Mouse (Mus musculus) limb, embryonic 14.5 days (tissue): Measurements from ENCODE around the gene Ube2cbp. TPM values are rescaled to one million over a fixed set of nuclear protein-coding genes. Genes with fewer than 3 reads are reported as not detected.

Experiments
- ATAC-seq: fragments of 200-750 bp; cut with Nextera tagmentation; 2 replicates; pipeline ENCODE4 v1.8.0; 2017; ENCODE audit warnings: low read depth, moderate number of reproducible peaks, moderate TSS enrichment; ENCODE audit not compliant: low FRiP score
- DNase-seq: peaks from one replicate; pipeline ENCODE4 v3.0.0-alpha.2; 2015; ENCODE audit warnings: low spot score
- H3K27ac ChIP-seq: fragments of 300-500 bp; sonication (generic); replicated peaks from 2 replicates; pipeline ENCODE4 v1.5.1; 2014; ENCODE audit warnings: low read depth, mild to moderate bottlenecking, low read length, moderate library complexity, mixed read lengths
- H3K27me3 ChIP-seq: fragments of 300-500 bp; sonication (generic); 2 replicates; pipeline ENCODE4 v1.6.1; 2014; ENCODE audit warnings: low read length, mixed read lengths; ENCODE audit not compliant: control insufficient read depth, insufficient read depth
- H3K36me3 ChIP-seq: fragments of 300-500 bp; sonication (generic); 2 replicates; pipeline ENCODE4 v1.6.1; 2014; ENCODE audit warnings: mild to moderate bottlenecking, low read length, moderate library complexity, mixed read lengths; ENCODE audit not compliant: control insufficient read depth, insufficient read depth
- H3K4me1 ChIP-seq: fragments of 300-500 bp; sonication (generic); 2 replicates; pipeline ENCODE4 v1.6.1; 2014; ENCODE audit warnings: antibody characterized with exemption, low read length, mixed read lengths; ENCODE audit not compliant: control insufficient read depth, insufficient read depth
- H3K4me2 ChIP-seq: fragments of 300-500 bp; sonication (generic); replicated peaks from 2 replicates; pipeline ENCODE4 v1.6.1; 2014; ENCODE audit warnings: low read depth, mild to moderate bottlenecking, low read length, moderate library complexity; ENCODE audit not compliant: severe bottlenecking
- H3K4me3 ChIP-seq: fragments of 300-500 bp; sonication (generic); replicated peaks from 2 replicates; pipeline ENCODE4 v1.5.1; 2014; ENCODE audit warnings: low read length
- H3K9ac ChIP-seq: fragments of 300-500 bp; sonication (generic); 2 replicates; pipeline ENCODE4 v1.6.1; 2014; ENCODE audit warnings: mild to moderate bottlenecking, low read depth, low read length, moderate library complexity; ENCODE audit not compliant: severe bottlenecking
- H3K9me3 ChIP-seq: fragments of 300-500 bp; sonication (generic); 2 replicates; pipeline ENCODE4 v1.6.1; 2016; ENCODE audit warnings: low read length; ENCODE audit not compliant: control insufficient read depth
- POLR2A ChIP-seq: fragments of 200-500 bp; IDR thresholded peaks from 2 replicates; pipeline ENCODE4 v1.8.0; 2012; ENCODE audit warnings: inconsistent platforms, mild to moderate bottlenecking, moderate library complexity, borderline replicate concordance; ENCODE audit not compliant: insufficient read depth, insufficient read length; ENCODE audit errors: extremely low read depth
- WGBS: fragments of 180-500 bp; shearing (Covaris S2); extraction: QIAGEN DNeasy Blood & Tissue Kit; methylation state at CpG from one replicate; pipeline ENCODE4 v1.1.7; 2014; 5-methylcytosine and 5-hydroxymethylcytosine counted together
- polyA plus RNA-seq, 2 experiments: library from polyadenylated mRNA; depleted of rRNA in 1 of 2; stranded (reverse) in 1 of 2; unstranded in 1 of 2; fragments of >200 nt; fragmentation: Nextera tagmentation in 1 of 2; extraction: Ambion mirVana in 1 of 2; gene quantifications; 2 replicates each; pipeline versions ENCODE4 v1.2.1 to v1.2.3; 2012 to 2014

Ube2cbp gene
- polyA plus RNA-seq, 2 experiments, result 3.4 to 5.2 TPM

- Histone ChIP-seq H3K4me2 (no peak overlapping the region), H3K9me3 (no peaks in the 10 kb centered on the region), H3K36me3 (no peaks in the 10 kb centered on the region), H3K4me1 (no peaks in the 10 kb centered on the region), H3K27me3 (no peaks in the 10 kb centered on the region), H3K9ac (no peak overlapping the region), H3K27ac (no peak overlapping the region), H3K4me3 (no peak overlapping the region)
- TF ChIP-seq POLR2A, result no peak
- DNase-seq (no peak), ATAC-seq (no peak)
- 78% methylated on average over 3 of the region's 3 CpGs for WGBS
Observed at GRCm38 (mm10) chr9:86287570-86287954, 177.2 kb downstream of the Ube2cbp start.

- Histone ChIP-seq H3K27me3 (no peaks in the 10 kb centered on the region), H3K4me2 (no peak overlapping the region), H3K4me1 (no peaks in the 10 kb centered on the region), H3K9me3 (no peaks in the 10 kb centered on the region), H3K36me3 (no peaks in the 10 kb centered on the region), H3K27ac (no peak overlapping the region), H3K4me3 (no peak overlapping the region), H3K9ac (no peak overlapping the region)
- no peak for DNase-seq
- no peak for TF ChIP-seq POLR2A
- ATAC-seq, result no peak
- WGBS, result 93% methylated on average over 2 of the region's 2 CpGs
Observed at GRCm38 (mm10) chr9:86286830-86287569, 177.8 kb downstream of the Ube2cbp start.

- Histone ChIP-seq H3K4me3 (no peak overlapping the region), H3K27me3 (no peaks in the 10 kb centered on the region), H3K9me3 (no peaks in the 10 kb centered on the region), H3K4me1 (no peaks in the 10 kb centered on the region), H3K4me2 (no peak overlapping the region), H3K27ac (no peak overlapping the region), H3K9ac (no peak overlapping the region), H3K36me3 (no peaks in the 10 kb centered on the region)
- ATAC-seq, result no peak
- DNase-seq, result no peak
- no peak for TF ChIP-seq POLR2A
- WGBS, result 72% methylated on average over 5 of the region's 5 CpGs
Observed at GRCm38 (mm10) chr9:86282555-86282954, 182.2 kb downstream of the Ube2cbp start.

GRCm38 (mm10) chr9:86281147-86281467 lies 183.6 kb downstream of the Ube2cbp start:
- H3K36me3 ChIP-seq, result no peaks in the 10 kb centered on the region
- DNase-seq (no peak), ATAC-seq (no peak)
- H3K4me3 ChIP-seq, result no peak overlapping the region
- H3K9ac ChIP-seq, result no peak overlapping the region
- TF ChIP-seq POLR2A, result no peak
- H3K27me3 ChIP-seq, result no peaks in the 10 kb centered on the region
- H3K4me2 ChIP-seq, result no peak overlapping the region
- H3K9me3 ChIP-seq, result no peaks in the 10 kb centered on the region
- WGBS, result 61% methylated on average over 4 of the region's 4 CpGs
- no peaks in the 10 kb centered on the region for H3K4me1 ChIP-seq
- no peak overlapping the region for H3K27ac ChIP-seq

- Histone ChIP-seq H3K9me3 (no peaks in the 10 kb centered on the region), H3K4me3 (no peak overlapping the region), H3K27ac (no peak overlapping the region), H3K27me3 (no peaks in the 10 kb centered on the region), H3K4me1 (no peaks in the 10 kb centered on the region), H3K4me2 (no peak overlapping the region), H3K9ac (no peak overlapping the region), H3K36me3 (no peaks in the 10 kb centered on the region)
- WGBS, result 78% methylated on average over 10 of the region's 10 CpGs
- ATAC-seq, result no peak
- no peak for DNase-seq
- TF ChIP-seq POLR2A, result no peak
Observed at GRCm38 (mm10) chr9:86280461-86281146, 184.1 kb downstream of the Ube2cbp start.
